Mouse (Mus musculus) olfactory bulb, adult 2 months (tissue): Measurements from ENCODE around the gene Mettl7a2.

Source experiments
- CTCF ChIP-seq: fragments of 200-500 bp; IDR thresholded peaks from 2 replicates; pipeline ENCODE4 v1.5.1; 2012; ENCODE audit warnings: low read depth, mild to moderate bottlenecking, low read length, moderate library complexity; ENCODE audit not compliant: insufficient read depth
- POLR2A ChIP-seq: fragments of 200-500 bp; IDR thresholded peaks from 2 replicates; pipeline ENCODE4 v1.6.1; 2012; ENCODE audit warnings: mild to moderate bottlenecking, low read depth, low read length, moderate library complexity; ENCODE audit not compliant: insufficient read depth

DNA sequence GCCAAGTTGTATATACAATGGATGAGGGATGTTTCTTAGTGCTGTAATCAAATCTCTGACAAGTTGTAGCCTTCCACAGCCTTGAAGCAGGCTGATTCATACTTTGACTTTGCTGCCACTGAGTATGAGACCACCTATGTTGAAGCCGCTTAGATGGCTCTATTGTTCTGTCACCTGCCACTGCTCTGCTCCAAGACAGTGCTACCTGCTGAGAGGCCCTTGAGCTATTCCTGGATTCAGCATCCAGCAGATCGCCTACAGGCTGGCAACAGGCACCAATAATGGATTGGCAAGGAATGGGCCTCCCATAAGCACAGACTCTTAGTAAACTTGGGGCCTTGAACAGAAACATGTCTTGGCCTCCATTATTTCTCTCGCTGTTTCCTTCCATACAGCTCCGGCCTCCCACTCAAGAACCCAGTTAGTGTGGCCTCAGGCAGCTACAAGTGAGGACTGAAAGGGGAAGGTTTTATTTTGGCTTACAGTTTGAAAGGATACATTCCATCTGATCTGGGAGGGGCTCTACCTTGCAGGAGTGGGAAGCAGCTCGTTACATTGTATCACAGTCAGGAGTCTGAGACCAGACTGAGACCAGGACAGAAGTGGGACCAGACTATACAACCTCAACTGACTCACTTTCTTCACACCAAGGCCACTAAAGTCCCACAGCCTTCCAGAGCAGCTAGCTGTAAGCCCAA, 38.4 kb upstream of the Mettl7a2 start:
- TF ChIP-seq POLR2A: no peak
- no peak for TF ChIP-seq CTCF
